Mouse (Mus musculus) heart, postnatal 36 days (tissue): ENCODE results near the gene Rnf225. TPM values are rescaled to one million over a fixed set of nuclear protein-coding genes. Genes with fewer than 3 reads are reported as not detected.
"Not testable (repeated sequence)": the region's sequence is repeated elsewhere in the genome, so short reads cannot be mapped to it uniquely, and the experiment has no call there.

Source experiments
- DNase-seq, 2 experiments: peaks; one replicate each; pipeline ENCODE4 v3.0.0; 2021 to 2022
- intact Hi-C: fragments of 180-260 bp; cut with DNase I; formaldehyde crosslinking; loops from one replicate; pipeline ENCODE4 v1.15.1; 2025
- total RNA-seq, 2 experiments: library from RNA; stranded (reverse); gene quantifications; 2 replicates each; pipeline ENCODE4 v1.2.3; 2021

The Rnf225 gene
- total RNA-seq, 2 experiments from 2014 or later, result 0.25 to 0.38 TPM

GRCm38 (mm10) chr7:12926316-12926715 lies 900 bp upstream of the Rnf225 start:
- intact Hi-C loops, result no loop called here
- DNase-seq, result no peak

DNA sequence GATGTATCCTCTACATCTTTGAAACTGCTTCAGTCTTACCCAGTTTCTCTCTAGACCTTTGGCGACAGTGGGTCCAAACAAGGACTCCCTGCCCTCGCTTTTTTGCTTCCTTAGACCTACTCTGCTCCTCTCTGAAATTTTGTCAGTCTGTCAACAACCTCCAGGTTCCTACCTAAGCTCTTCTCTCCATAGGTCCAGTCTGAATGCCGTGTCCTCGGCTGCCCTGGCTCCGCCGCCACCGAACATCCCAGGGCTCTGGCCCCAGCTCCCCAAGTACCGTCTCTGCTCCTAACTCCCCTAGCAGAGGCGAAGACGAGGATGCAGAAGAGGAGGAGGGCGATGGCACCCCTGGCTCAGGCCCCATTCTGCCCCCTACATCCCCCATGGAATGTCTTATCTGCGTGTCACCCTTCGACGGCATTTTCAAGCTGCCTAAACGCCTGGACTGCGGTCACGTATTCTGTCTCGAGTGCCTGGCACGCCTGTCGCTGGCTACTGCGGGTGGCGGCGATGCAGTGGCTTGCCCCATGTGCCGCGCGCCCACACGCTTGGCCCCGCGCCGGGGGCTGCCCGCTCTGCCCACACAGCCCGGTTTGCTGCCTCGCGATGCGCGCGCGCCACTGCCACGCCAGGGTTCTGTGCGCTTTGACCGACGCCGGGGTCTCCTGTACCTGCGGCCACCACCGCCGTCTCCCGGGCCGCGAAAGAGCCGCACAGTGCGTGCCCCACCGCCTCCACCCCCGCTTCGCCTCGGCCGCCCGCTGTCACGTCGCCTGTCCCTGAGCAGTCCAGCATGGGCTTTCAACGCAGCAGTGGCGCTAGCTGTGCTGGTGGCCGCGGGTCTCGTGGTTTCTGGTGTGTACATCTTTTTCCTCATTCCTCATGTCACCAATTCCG lies 725 bp downstream of the Rnf225 start:
- intact Hi-C loops, result no loop called here
- no peak for DNase-seq

GRCm38 (mm10) chr7:12933615-12934140 lies 6.5 kb downstream of the Rnf225 start:
- intact Hi-C loops, result no loop called here
- no peak for DNase-seq

- DNase-seq, result no peak
Measured at GRCm38 (mm10) chr7:12934808-12935207, 7.6 kb downstream of the Rnf225 start.

DNA sequence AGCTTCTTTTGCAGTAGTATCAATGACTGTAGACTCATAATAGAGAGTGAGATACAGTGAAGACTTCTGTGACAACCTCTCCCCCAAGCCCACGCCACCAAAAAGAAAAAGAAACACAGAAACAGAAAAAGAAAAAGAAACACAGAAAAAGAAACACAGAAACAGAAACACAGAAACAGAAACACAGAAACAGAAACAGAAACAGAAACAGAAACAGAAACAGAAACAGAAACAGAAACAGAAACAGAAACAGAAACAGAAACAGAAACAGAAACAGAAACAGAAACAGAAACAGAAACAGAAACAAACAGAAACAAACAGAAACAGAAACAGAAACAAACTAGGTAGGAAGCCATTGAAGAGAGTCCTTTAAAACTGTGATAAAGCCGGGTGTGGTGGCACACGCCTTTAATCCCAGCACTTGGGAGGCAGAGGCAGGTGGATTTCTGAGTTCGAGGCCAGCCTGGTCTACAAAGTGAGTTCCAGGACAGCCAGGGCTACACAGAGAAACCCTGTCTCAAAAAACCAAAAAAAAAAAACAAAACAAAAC lies 10.1 kb downstream of the Rnf225 start:
- intact Hi-C loops, DNase-seq: not testable (repeated sequence)

More at GRCm38 (mm10) chr7:12934808-12935207, 7.6 kb downstream of the Rnf225 start:
- intact Hi-C loops, result no loop called here

DNA sequence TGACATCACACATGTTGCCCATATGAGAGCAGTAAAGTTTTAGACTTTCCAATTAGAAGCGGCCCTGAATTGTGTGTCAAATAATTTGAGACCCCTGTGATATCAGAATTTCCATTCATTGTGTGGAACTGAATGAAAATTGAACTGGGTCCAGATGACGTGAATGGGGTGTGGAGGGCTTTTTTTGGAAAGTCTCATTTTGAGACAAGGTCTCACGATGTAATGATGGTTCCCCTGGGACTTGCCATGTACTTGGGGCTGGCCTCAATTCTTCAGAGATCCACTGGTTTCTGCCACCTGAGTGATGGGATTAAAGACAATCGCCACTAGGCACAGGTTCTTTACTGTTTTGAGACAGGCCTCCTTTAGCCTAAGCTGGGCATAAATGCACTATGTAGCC lies 13.4 kb downstream of the Rnf225 start:
- intact Hi-C loops, result no loop called here
- no peak for DNase-seq

- DNase-seq, result no peak
- intact Hi-C loops, result no loop called here
Measured at GRCm38 (mm10) chr7:12943488-12943887, 16.3 kb downstream of the Rnf225 start.

DNA sequence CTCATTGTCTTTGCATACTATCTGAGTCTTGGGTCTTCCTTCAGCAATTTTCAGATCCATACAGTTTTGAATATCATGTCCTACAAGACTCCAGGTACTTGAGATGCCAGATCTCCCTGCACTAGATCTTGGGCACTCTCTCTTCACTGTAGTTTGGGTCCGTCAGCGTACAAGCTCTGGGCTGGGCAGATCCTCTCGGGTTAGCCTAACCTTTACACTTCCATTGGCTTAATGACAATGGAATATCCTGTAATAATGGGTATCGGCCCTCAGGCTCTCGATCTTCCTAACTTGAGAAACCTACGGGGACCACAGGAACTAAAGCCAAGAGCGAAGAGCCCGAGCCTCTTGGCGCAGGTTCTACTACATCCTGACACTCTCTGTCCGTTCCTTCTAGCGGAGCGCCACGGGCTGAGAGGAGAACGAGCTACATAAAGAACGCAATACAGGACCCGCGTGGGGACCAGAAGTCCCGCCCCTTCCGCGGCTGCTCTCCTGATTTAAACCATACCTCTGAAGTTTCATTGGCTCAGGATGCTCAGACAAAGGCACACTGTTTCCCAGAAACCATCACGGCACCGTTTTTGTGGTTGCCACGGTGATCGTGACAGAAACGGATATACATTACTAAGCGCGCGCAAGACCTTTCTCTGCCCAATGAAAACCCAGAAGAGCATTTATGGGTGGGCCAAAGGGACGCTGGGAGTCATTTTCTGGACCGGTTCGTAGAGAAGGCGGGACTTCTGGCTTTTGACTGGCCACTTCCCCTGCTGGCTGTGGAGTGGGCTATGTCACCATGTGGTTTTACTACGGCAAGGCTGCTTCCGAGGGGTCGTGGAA lies 22.0 kb downstream of the Rnf225 start:
- intact Hi-C loops, result loop anchor here (2.0 kb wide), 2 partner anchors 26 to 30 kb away; partner anchors contain the start of gene Rps5
- DNase-seq, result peak; percentile 85 to 87

DNA sequence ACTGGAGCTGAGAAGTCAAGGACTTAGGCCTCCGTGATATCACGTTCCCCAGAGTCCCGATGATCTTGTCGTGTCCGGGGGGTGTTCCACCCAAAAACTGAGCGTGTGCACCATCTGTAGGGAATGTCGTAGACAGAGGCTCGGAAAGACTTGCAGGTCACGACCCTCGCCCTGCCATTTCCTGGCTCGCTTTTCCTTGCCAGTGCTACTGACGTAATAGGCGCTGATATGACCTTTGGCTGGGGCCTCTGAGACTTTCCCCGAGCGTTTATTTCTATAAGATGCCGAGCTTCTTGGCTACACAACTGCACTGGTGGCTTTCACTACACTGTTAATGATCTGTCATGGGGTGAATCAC lies 22.6 kb downstream of the Rnf225 start:
- no peak for DNase-seq
- intact Hi-C loops, result loop anchor here (1.0 to 2.0 kb wide), 4 partner anchors 9 to 29 kb away; partner anchors contain the start of genes Rps5 and Zfp324

DNA sequence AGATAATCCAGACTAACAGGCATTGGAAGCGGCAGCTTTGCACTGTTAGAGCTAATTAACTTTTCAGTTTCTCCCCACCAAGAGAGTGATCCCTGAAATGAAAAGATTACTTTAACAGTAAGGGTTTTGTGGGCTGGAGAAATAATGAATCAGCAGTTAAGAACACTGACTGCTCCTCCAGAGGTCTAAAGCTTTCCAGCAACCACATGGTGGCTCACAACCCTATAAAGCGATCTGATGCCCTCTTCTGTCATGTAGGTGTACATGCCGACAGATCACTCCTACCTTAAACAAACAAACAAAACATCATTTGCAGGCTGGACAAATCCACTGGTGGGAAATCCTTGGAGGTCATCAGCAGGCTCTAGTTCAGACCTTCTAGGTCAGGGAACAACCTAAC lies 27.7 kb downstream of the Rnf225 start:
- no peak for DNase-seq
- intact Hi-C loops, result no loop called here

GRCm38 (mm10) chr7:12957511-12957910 lies 30.3 kb downstream of the Rnf225 start:
- no peak for DNase-seq
- intact Hi-C loops, result no loop called here

DNA sequence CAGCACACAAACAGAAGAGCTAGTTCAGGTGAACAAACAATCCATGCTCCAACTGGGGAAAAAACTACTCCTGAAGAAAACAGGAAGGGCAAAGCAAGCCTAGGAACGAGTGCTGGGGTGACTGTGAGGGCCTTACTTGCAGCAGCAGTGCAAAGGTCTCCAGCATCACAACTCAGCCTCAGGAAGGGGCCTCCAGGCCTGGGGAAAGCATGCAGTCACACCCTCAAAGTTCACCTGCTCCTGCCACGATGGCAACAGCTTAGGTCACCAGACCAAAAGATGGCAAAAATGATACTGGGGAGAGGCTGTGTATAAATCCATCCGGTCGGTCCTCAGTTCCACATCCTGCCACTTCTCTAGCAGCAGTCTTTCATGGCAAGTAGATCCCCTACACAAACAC lies 31.7 kb downstream of the Rnf225 start:
- DNase-seq, result no peak
- intact Hi-C loops, result loop anchor here (1.0 kb wide), 1 partner anchor 9 kb away; no protein-coding TSS in a partner anchor

DNA sequence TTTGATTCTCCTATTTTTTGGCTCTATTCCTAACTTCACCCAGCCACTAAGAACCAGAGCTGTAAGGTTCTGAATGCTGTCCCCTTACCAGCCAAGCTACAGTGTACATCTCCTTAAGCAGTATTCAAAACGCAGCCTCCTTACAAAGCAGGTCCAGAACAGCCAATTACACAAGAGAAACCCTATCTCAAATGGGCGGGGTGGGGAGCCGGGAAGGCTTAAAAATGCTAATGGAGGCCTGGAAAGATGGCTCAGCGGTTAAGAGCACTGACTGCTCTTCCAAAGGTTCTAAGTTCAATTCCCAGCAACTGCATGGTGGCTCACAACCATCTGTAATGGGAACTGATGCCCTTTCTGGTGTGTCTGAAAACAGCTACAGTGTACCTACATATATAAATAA lies 32.5 kb downstream of the Rnf225 start:
- intact Hi-C loops, result loop anchor here (1.0 kb wide), 1 partner anchor 9 kb away; no protein-coding TSS in a partner anchor
- DNase-seq, result no peak

DNA sequence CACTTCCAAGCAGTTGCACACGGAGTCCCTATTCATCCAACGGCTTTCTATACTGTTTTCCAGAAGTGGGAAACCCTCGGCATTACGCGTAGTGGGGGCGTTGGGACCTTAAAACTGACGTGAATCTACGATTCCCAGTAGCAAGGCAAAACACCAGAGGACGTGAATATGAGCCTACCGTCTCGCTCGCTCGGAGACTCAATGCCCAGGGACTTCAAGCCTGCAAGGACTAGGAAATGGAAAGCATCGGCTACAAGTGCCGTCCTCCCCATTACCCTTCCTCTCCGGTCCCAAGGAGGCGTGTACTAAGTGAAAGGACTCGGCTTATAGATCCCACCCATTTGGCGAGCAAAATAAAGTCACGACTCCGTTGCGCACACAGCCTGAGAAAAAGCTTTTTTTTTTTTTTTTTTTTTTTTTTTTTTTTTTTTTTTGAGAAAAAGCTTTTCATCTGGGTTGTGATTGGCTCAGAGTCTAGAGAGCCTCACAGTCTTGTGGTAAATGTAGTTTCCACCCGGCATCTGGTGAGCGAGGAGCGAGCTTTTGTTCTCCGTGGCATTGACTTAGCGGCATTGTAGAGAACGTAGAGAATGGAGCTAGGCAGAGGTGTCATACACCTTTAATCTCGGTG lies 34.4 kb downstream of the Rnf225 start:
- DNase-seq, result peak; percentile 40 to 51
- intact Hi-C loops, result no loop called here

DNA sequence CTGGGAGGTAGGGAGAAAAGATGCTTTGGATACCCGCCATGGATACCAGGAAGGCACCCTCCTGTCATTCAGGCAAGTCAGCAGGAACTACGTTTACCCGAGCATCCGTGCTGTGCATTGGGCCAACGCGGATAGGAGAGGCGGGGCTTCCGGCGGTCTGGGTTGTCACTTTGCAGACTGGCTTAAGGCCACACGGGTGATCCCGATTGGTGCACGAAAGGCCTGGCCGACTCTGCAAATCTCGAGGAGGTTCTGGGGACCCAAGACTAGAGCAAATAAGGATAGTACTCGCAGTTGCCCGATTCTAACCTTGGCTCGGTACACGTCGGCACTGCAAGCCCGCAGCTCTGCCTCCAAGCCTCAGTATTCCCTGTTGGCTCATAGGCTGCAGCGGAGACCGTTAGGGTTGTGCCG lies 38.5 kb downstream of the Rnf225 start, which contains the start of gene Zfp324:
Zfp324 (plus strand) TSS at position 161 of the 414 bp plus-strand sequence.
- peak; percentile 87 to 88 for DNase-seq
- intact Hi-C loops, result loop anchor here (1.0 to 2.0 kb wide), 2 partner anchors 12 to 15 kb away; partner anchors contain the start of gene Zfp446

DNA sequence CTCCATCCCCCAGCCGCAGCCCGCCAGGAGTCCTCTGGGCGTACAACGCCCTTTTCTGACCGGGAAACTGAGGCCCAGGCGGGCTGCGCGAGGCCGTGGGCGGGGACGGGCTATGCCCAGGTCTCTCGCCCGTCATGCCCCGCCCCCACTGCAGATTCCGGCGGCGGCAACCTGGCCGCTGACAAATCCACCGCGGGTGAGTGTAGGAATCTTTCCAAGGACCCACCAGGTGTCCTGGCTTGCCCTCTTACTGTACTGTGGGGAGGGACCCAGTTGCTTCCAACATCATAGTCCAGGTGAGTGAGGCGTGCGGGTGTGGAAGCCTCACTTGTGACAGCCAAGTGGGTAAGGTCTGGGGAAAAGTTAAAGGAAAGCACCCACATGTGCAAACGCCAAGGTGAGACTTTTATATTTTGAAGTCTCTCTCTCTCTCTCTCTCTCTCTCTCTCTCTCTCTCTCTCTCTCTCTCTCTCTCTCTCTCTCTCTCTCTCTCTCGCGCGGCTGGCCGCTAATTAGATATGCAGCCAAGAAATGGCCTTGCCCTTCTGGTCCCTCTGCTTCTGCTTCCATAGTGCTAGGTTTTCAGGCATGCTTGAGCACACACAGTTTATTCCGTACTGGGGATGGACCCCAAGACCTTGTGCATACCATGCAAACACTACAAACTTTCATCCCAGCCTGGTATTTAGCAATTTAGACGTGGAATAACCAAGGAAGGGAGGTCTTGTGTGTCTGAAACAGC lies 39.1 kb downstream of the Rnf225 start:
- DNase-seq, result peak in 1 of 2 experiments; percentile 63
- intact Hi-C loops, result loop anchor here (1.0 kb wide), 1 partner anchor 11 kb away; the partner anchor contains the start of gene Zfp446

GRCm38 (mm10) chr7:12970906-12971305 lies 43.7 kb downstream of the Rnf225 start:
- intact Hi-C loops, result no loop called here
- DNase-seq, result no peak

- intact Hi-C loops, result loop anchor here (1.0 to 5.0 kb wide), 5 partner anchors 12 to 59 kb away; partner anchors contain the start of genes Rps5 and Ube2m
Measured at GRCm38 (mm10) chr7:12977682-12978389, 50.6 kb downstream of the Rnf225 start, which contains the start of gene Zfp446. Zfp446 (plus strand) TSS chr7:12977848.

More at GRCm38 (mm10) chr7:12977682-12978389, 50.6 kb downstream of the Rnf225 start, which contains the start of gene Zfp446:
- DNase-seq, result peak; percentile 97 to 98
